Mouse (Mus musculus): ENCODE measurements around the gene Ifi27.
"Not testable (repeated sequence)": the region's sequence is repeated elsewhere in the genome, so short reads cannot be mapped to it uniquely, and the experiment has no call there.

Ifi27 gene

DNA sequence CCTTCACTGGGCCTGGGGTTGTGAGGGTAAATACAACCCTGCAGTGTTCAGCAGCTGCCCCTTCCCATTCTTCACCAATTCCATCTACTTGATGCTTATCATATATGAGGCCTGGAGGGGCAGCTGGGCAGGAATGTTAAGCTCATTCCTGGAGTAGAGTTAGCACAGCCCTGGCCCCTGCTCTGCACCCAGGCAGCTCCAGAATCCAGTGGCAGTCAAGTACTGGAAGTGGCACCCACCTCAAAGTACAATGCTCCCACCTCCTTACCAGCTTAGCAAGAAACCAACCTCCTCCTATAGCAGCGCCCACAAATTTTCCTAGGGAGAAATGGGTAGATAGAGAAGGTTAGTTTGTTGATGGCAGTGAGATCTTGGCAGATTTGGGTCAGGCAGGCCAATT lies 22.7 kb downstream of the Ifi27 start:
- DNase-seq (ENCODE audit: low spot score), result not testable (repeated sequence)

- no peak for DNase-seq (ENCODE audit: low spot score)
These were observed 23.1 kb downstream of the Ifi27 start, which contains the start of gene Ifi27l2b for GRCm38 (mm10) chr12:103457140-103457539. Ifi27l2b (minus strand) TSS chr12:103457223.

- DNase-seq (ENCODE audit: low spot score), result no peak
These were observed 40.5 kb downstream of the Ifi27 start for GRCm38 (mm10) chr12:103474481-103474880.

DNA sequence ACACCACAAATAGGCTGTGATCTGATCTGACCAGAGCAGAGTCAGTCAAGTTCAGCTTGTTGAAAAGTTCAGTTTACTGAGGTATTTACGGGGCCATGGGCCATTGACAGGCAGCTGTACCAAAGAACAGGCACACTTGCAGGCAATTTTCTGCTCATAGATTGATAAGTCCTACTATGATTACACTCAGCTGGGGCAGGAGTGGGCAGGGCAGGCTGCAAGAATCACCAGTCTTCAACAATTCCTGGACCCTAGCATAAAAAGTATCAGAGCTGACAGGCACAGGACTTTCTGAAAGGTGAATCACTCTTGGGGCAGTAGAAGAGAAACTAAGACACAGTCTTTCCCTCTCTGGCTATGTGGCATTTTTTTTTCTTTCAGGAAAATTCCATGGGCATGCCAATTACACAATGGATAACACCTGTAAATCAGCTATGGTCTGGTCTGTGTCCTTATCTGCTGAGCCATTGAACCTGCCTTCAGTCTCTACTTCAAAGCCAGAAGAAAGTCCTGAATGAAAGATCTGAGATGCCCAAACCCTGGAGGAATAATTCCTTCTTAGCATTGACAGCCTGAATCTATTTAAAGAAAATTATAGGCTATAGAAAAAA lies 42.9 kb downstream of the Ifi27 start:
- DNase-seq (ENCODE audit: low spot score), result no peak

DNA sequence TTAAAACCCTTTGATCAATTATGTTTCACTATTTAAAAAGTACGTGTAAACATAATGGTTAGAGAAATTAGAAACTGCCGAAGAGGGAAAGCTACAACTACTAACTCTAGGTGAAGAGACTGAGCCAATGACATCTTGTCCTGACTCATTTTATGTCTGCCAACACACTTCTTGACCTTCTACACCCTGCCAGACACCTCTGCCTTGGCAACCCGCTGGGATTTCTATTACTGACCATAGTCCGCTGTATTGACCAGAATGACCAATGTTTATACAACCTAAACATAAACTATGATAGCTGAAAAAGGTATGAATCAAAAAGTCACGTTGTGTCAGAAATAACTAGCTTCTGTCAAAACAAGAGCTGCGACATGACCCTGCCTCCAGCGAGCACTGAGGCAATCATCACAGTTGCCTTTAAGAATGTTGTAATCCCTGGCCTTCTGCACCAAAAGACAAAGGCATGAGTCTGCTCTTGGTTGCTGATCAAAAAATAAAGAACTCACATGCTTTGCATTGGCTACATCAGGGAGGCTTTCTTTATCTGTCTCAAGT lies 43.5 kb downstream of the Ifi27 start:
- DNase-seq (ENCODE audit: low spot score), result no peak

DNA sequence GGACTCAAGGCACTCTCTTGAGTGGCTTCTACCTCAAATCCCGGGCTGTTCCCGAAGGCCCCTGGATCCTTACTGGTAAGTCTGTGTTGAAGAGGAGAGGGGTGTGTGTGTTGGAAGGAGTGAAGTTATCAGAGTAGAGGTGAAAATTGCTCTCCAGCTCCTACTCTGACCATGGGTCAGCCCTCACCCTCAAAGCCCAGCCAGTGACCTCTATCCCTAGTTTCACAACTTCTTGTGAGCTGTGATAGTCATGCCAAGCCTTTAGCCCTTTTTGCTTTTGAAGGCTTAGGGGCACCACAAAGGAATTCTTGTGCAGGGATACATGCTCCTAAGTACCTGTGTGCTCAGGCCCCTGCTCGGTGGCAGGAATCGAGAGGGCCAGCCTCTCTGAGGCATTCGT lies 47.7 kb downstream of the Ifi27 start:
- DNase-seq (ENCODE audit: low spot score), result no peak

DNA sequence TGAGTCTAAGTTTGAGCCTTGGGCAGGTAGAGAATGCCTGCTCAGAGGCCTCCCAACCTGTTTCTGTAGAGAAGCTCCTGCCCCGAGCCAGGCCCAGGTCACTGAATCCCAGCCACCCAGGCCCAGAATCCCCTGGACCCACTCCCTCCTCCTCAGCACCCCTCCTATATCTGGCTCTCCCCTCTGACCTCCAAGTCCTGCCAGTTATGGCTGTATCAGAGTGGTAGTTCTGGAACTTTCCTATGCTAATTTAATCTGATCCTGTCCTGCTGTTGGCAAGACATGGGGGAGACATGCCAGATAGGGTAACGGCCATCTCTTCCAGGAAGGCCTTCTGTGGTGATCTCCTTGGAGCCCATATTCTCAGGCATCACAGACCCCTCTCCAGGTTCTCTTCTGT lies 48.8 kb downstream of the Ifi27 start:
- DNase-seq (ENCODE audit: low spot score), result no peak

- DNase-seq (ENCODE audit: low spot score), result not testable (repeated sequence)
These were observed 50.4 kb downstream of the Ifi27 start for GRCm38 (mm10) chr12:103484200-103484972.

DNA sequence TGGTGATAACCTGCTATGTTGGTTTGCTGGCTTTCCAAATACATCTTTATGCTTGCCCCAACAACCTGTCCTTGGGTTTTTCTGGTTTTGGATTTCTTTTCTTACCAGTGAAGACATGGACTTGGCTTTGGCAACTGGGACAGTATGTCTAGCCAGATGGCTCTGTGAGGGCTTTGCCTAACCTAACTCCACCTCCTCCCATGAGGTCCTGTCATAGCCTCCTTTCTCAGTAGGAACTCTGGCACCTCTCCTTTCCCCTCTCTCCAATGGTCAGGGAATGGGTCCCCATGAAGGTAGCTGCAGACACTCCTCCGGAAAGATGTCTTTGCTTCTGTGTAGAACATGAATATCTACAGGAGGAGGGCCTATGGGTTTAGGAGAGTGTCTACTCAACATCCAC lies 52.7 kb downstream of the Ifi27 start:
- no peak for DNase-seq (ENCODE audit: low spot score)

DNA sequence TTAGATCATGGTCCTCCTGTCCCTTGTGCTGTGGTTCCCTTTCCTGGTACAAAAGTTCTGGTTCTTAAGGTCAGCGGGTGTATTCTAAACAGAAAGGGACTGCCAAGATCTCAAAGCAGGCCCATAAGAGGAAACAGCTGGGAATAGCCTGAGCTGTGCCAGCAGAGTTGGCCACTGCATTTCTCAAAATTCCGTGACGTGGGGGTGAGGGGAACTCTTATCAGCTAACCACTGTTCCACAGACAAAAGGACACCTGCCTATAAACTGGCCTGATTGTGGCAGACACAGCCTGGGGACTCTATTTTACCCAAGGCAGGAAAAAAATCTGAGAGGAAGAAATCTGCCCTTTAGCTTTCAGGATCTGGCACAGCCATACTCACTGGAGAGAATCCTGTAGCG lies 53.3 kb downstream of the Ifi27 start:
- DNase-seq (ENCODE audit: low spot score), result no peak

- DNase-seq (ENCODE audit: low spot score), result no peak
These were observed 53.7 kb downstream of the Ifi27 start for GRCm38 (mm10) chr12:103487750-103488149.

Measured in testis, postnatal 14 days (tissue).